Mouse (Mus musculus) heart, embryonic 14.5 days (tissue): Measurements from ENCODE around the gene Nxpe3. TPM values are rescaled to one million over a fixed set of nuclear protein-coding genes. Genes with fewer than 3 reads are reported as not detected.

Source experiments
- ATAC-seq: fragments of 200-750 bp; cut with Nextera tagmentation; 2 replicates; pipeline ENCODE4 v1.8.0; 2017; ENCODE audit warnings: low read depth, moderate TSS enrichment; ENCODE audit not compliant: insufficient number of reproducible peaks, insufficient read depth, low FRiP score
- H3K27ac ChIP-seq, 2 experiments: fragments of 200-500 bp in 1 of 2; fragments of 300-500 bp in 1 of 2; sonication (generic) in 1 of 2; replicated peaks in 1 of 2; 2 replicates each; pipeline ENCODE4 v1.5.1; 2012 to 2014; ENCODE audit warnings: low read depth in 2 of 2, low read length in 2 of 2, control low read depth in 1 of 2, mild to moderate bottlenecking in 1 of 2, mixed read lengths in 1 of 2; ENCODE audit not compliant: control insufficient read depth in 1 of 2, insufficient read depth in 1 of 2
- H3K27me3 ChIP-seq: fragments of 300-500 bp; sonication (generic); 2 replicates; pipeline ENCODE4 v1.6.1; 2014; ENCODE audit warnings: mild to moderate bottlenecking, low read length, control low read depth; ENCODE audit not compliant: control insufficient read depth, insufficient read depth
- H3K36me3 ChIP-seq: fragments of 300-500 bp; sonication (generic); 2 replicates; pipeline ENCODE4 v1.6.1; 2014; ENCODE audit warnings: mild to moderate bottlenecking, control low read depth, low read length, mixed read lengths; ENCODE audit not compliant: control insufficient read depth, insufficient read depth
- H3K4me1 ChIP-seq, 2 experiments: fragments of 200-500 bp in 1 of 2; fragments of 300-500 bp in 1 of 2; sonication (generic) in 1 of 2; 2 replicates each; pipeline ENCODE4 v1.6.1; 2012 to 2014; ENCODE audit warnings: low read length in 2 of 2, control low read depth in 1 of 2, mixed read lengths in 1 of 2; ENCODE audit not compliant: control insufficient read depth in 2 of 2, insufficient read depth in 2 of 2
- H3K4me2 ChIP-seq: fragments of 300-500 bp; sonication (generic); 2 replicates; pipeline ENCODE4 v1.6.1; 2014; ENCODE audit warnings: mild to moderate bottlenecking, low read length
- H3K4me3 ChIP-seq, 2 experiments: fragments of 200-500 bp in 1 of 2; fragments of 300-500 bp in 1 of 2; sonication (generic) in 1 of 2; 2 replicates each; pipeline ENCODE4 v1.5.1; 2012 to 2014; ENCODE audit warnings: low read length in 2 of 2, mild to moderate bottlenecking in 2 of 2, control low read depth in 1 of 2, low read depth in 1 of 2, moderate library complexity in 1 of 2; ENCODE audit not compliant: control insufficient read depth in 1 of 2, insufficient read depth in 1 of 2
- H3K9ac ChIP-seq: fragments of 300-500 bp; sonication (generic); 2 replicates; pipeline ENCODE4 v1.6.1; 2014; ENCODE audit warnings: mild to moderate bottlenecking, low read length
- H3K9me3 ChIP-seq: fragments of 300-500 bp; sonication (generic); 2 replicates; pipeline ENCODE4 v1.6.1; 2016; ENCODE audit warnings: low read length, control low read depth; ENCODE audit not compliant: control insufficient read depth
- WGBS: fragments of 180-500 bp; shearing (Covaris S2); extraction: QIAGEN DNeasy Blood & Tissue Kit; methylation state at CpG from one replicate; pipeline ENCODE4 v1.1.7; 2014; 5-methylcytosine and 5-hydroxymethylcytosine counted together
- polyA plus RNA-seq: library from polyadenylated mRNA; unstranded; fragments of >200 nt; fragmentation: Nextera tagmentation; extraction: Ambion mirVana; gene quantifications from 2 replicates; pipeline ENCODE4 v1.2.1, GENCODE M21; 2014

The Nxpe3 gene
- polyA plus RNA-seq, 1 experiment from 2014 or later, result 0.72 TPM

GRCm38 (mm10) chr16:55895651-55896095 is 588 bp upstream of the Nxpe3 start:
- H3K4me3 ChIP-seq, result peak overlapping the region; percentile 78 to 81
- peak overlapping the region; percentile 41 to 73 for H3K27ac ChIP-seq
- H3K4me1 ChIP-seq, result peaks cover 7 to 14% of the 10 kb centered on the region in 2 experiments
- peak overlapping the region; percentile 78 for H3K9ac ChIP-seq
- peak overlapping the region; percentile 93 for H3K4me2 ChIP-seq
- no peaks in the 10 kb centered on the region for H3K9me3 ChIP-seq
- H3K27me3 ChIP-seq, result no peaks in the 10 kb centered on the region
- ATAC-seq, result no peak
- no peaks in the 10 kb centered on the region for H3K36me3 ChIP-seq
- 4% methylated on average over 9 of the region's 9 CpGs for WGBS

- Histone ChIP-seq H3K27ac (peak overlapping the region in 1 of 2 experiments; percentile 73; a peak in 2 of 4 replicates), H3K4me1 (peaks cover 9 to 14% of the 10 kb centered on the region in 2 experiments), H3K9me3 (no peaks in the 10 kb centered on the region), H3K4me3 (peak overlapping the region; percentile 78 to 81), H3K9ac (peak overlapping the region; percentile 78), H3K36me3 (no peaks in the 10 kb centered on the region), H3K4me2 (peak overlapping the region; percentile 93), H3K27me3 (no peaks in the 10 kb centered on the region)
- no peak for ATAC-seq
- 0% methylated on average over 4 of the region's 4 CpGs for WGBS
These were observed 571 bp downstream of the Nxpe3 start for GRCm38 (mm10) chr16:55894536-55894892.

GRCm38 (mm10) chr16:55893410-55894107 is 1.5 kb downstream of the Nxpe3 start:
- no peak for ATAC-seq
- Histone ChIP-seq H3K9me3 (no peaks in the 10 kb centered on the region), H3K4me1 (peaks cover 7 to 11% of the 10 kb centered on the region in 2 experiments), H3K4me2 (no peak overlapping the region), H3K27me3 (no peaks in the 10 kb centered on the region), H3K9ac (0 out of 2 replicates have a peak overlapping the region, but pooled peaks have one; percentile 34), H3K27ac (no peak overlapping the region), H3K4me3 (no peak overlapping the region), H3K36me3 (no peaks in the 10 kb centered on the region)
- WGBS, result 38% methylated on average over 8 of the region's 8 CpGs

- no peak for ATAC-seq
- Histone ChIP-seq H3K4me3 (no peak overlapping the region), H3K27ac (no peak overlapping the region), H3K9me3 (no peaks in the 10 kb centered on the region), H3K9ac (no peak overlapping the region), H3K4me2 (no peak overlapping the region), H3K4me1 (peaks cover 4 to 7% of the 10 kb centered on the region in 2 experiments), H3K36me3 (no peaks in the 10 kb centered on the region), H3K27me3 (no peaks in the 10 kb centered on the region)
- 66% methylated on average over 7 of the region's 7 CpGs for WGBS
These were observed 2.6 kb downstream of the Nxpe3 start for GRCm38 (mm10) chr16:55892484-55892883.

- Histone ChIP-seq H3K4me1 (peaks cover 4 to 7% of the 10 kb centered on the region in 2 experiments), H3K4me3 (no peak overlapping the region), H3K27ac (no peak overlapping the region), H3K9me3 (no peaks in the 10 kb centered on the region), H3K4me2 (no peak overlapping the region), H3K36me3 (no peaks in the 10 kb centered on the region), H3K27me3 (no peaks in the 10 kb centered on the region), H3K9ac (no peak overlapping the region)
- WGBS, result 89% methylated on average over 7 of the region's 7 CpGs
- ATAC-seq, result no peak
These were observed 3.7 kb downstream of the Nxpe3 start for GRCm38 (mm10) chr16:55891346-55891745.

GRCm38 (mm10) chr16:55890346-55891136 is 4.5 kb downstream of the Nxpe3 start:
- 79% methylated on average over 19 of the region's 19 CpGs for WGBS
- Histone ChIP-seq H3K9me3 (no peaks in the 10 kb centered on the region), H3K27me3 (no peaks in the 10 kb centered on the region), H3K9ac (no peak overlapping the region), H3K4me3 (no peak overlapping the region), H3K4me2 (no peak overlapping the region), H3K27ac (peak overlapping the region in 1 of 2 experiments; percentile 63; a peak in 1 of 4 replicates), H3K4me1 (peaks cover 4 to 7% of the 10 kb centered on the region in 2 experiments), H3K36me3 (no peaks in the 10 kb centered on the region)
- no peak for ATAC-seq

GRCm38 (mm10) chr16:55889451-55889850 is 5.6 kb downstream of the Nxpe3 start:
- Histone ChIP-seq H3K27ac (no peak overlapping the region), H3K4me2 (no peak overlapping the region), H3K9ac (no peak overlapping the region), H3K36me3 (no peaks in the 10 kb centered on the region), H3K27me3 (no peaks in the 10 kb centered on the region), H3K4me1 (peaks cover 2 to 7% of the 10 kb centered on the region in 2 experiments), H3K4me3 (no peak overlapping the region), H3K9me3 (no peaks in the 10 kb centered on the region)
- 92% methylated on average over 3 of the region's 3 CpGs for WGBS
- no peak for ATAC-seq
